Mouse (Mus musculus): ENCODE results near the gene Tstd2. TPM values are rescaled to one million over a fixed set of nuclear protein-coding genes. Genes with fewer than 3 reads are reported as not detected.
A peak's percentile ranks its signal among the peaks of the same experiment; 100 is the strongest.

Gene Tstd2
- polyA plus RNA-seq, 1 experiment from 2014 or later = 55.6 TPM

DNA sequence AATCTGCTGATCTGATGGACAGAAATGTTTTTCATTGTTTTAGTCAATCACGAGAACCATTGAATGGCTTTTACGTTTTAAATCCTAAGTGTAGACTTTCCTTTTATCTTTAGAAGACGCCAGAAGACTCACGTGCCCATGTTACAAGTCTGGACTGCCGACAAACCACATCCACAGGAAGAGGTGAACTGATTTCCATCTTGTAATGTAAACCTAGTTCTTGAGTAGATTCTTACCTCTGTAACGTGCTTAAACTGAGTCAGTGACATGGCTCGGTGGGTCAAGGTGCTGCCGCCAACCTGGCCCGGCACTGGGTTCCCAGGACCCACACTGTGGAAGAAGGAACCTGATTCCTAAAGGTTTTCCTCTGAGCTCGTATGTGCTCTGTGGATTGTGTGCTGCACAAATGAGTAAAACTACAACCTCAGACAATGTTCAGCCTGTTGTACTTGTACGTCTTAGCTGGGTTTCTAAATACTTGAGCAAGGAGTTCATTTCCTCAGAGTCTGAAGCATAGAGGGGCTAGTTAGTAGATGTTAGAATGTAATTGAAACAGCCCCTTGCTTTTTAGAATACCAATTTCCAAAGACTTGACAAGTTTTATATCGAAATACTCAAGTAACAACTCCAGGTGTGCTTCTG is 13.5 kb upstream of the Tstd2 start:
- Histone ChIP-seq H3K4me2 (no peak overlapping the region), H3K4me1 (no peaks in the 10 kb centered on the region), H3K9ac (no peak overlapping the region), H3K27ac (no peak overlapping the region), H3K36me3 (peaks cover 95% of the 10 kb centered on the region), H3K4me3 (replicated peaks) (no peak overlapping the region), H3K9me3 (replicated peaks) (no peaks in the 10 kb centered on the region), H3K27me3 (no peaks in the 10 kb centered on the region)
- 93% methylated on average over 12 of the region's 12 CpGs for WGBS
- ATAC-seq (replicated peaks; ENCODE audit: low FRiP score) = no peak

DNA sequence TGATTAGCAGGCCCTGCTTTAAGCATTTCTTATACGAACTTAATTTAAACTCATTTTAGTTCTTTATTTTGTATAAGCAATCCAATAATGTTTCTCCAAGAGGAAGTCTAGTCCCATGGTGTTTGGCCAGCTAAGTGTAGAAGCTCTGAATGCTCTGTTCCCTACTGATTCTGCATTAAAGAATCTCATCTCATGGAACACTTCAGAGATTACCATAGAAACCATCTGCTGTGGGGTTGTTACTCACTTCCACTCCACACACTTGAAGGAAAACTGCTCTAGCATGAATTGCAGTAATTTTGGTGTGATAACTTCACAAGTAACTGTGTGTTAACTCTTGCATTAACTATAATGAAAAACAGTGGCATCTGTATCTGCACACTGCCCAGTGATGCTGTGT is 8.4 kb upstream of the Tstd2 start:
- Histone ChIP-seq H3K4me2 (no peak overlapping the region), H3K4me1 (no peaks in the 10 kb centered on the region), H3K27me3 (no peaks in the 10 kb centered on the region), H3K9me3 (replicated peaks) (no peaks in the 10 kb centered on the region), H3K4me3 (replicated peaks) (no peak overlapping the region), H3K27ac (no peak overlapping the region), H3K36me3 (peaks cover 66% of the 10 kb centered on the region), H3K9ac (no peak overlapping the region)
- WGBS = 87% methylated on average over 1 of the region's 1 CpGs
- no peak for ATAC-seq (replicated peaks; ENCODE audit: low FRiP score)

DNA sequence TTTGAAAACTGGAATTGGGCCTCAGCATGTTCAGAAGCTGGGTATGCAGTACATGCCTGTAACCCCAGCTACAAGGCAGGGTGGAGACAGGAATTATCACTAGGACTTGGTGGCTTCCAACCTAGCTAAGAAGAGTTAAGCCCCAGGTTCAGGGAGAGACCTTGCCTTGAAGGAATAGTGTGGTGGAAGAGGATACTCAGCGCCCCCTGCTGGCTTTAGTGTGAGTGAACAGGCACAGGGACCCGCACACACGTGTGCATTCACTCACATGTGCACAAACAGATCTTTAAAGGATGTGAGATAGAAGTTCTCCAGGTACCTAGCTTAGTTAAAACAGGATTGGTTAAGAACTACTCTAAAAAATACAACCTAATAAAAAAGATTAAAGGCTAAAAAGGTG is 5.8 kb upstream of the Tstd2 start:
- H3K36me3 ChIP-seq = peaks cover 42% of the 10 kb centered on the region
- ATAC-seq (replicated peaks; ENCODE audit: low FRiP score) = no peak
- no peaks in the 10 kb centered on the region for H3K27me3 ChIP-seq
- WGBS = 77% methylated on average over 3 of the region's 3 CpGs
- H3K4me1 ChIP-seq = peaks cover 9% of the 10 kb centered on the region
- no peak overlapping the region for H3K9ac ChIP-seq
- no peaks in the 10 kb centered on the region for H3K9me3 ChIP-seq (replicated peaks)
- H3K4me3 ChIP-seq (replicated peaks) = no peak overlapping the region
- no peak overlapping the region for H3K4me2 ChIP-seq
- no peak overlapping the region for H3K27ac ChIP-seq

DNA sequence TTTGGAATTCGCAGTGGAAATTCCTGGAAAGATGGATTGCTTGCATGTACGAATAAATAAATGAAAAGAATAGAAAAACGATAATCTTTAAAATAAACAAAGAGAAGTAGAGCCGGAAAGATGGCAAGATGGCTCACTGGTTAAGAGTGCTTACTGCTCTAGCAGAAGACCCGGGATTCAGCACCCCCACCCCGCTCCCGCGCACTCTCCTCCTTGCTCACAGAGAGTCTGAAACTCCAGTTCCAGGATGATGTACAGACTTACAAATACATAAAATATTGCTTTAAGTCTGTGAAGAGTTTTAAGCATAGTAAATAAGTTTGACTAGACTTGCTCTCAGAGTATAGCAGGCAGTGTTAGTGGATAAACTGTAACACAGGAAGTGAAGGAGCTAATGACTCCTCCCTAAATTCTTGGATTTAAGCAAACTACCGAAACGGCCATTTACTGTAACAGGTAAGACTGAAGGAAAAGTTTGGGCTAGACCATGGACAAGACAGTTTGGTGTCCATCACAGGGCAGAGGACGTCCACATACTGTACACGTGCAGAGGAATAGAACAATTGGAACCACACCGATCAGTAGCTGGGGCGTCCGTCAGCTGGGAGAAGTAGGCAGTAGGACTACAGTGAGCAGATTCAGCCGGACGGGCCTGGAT is 736 bp downstream of the Tstd2 start:
- ATAC-seq (replicated peaks; ENCODE audit: low FRiP score) = peak; percentile 61
- H3K4me2 ChIP-seq = peak overlapping the region; percentile 76
- H3K36me3 ChIP-seq = peaks cover 35% of the 10 kb centered on the region
- H3K9me3 ChIP-seq (replicated peaks) = no peaks in the 10 kb centered on the region
- peak overlapping the region; percentile 83 for H3K9ac ChIP-seq
- H3K4me1 ChIP-seq = peaks cover 20% of the 10 kb centered on the region
- no peaks in the 10 kb centered on the region for H3K27me3 ChIP-seq
- 7% methylated on average over 17 of the region's 17 CpGs for WGBS
- H3K27ac ChIP-seq = peak overlapping the region; percentile 98
- H3K4me3 ChIP-seq (replicated peaks) = peak overlapping the region; percentile 73

DNA sequence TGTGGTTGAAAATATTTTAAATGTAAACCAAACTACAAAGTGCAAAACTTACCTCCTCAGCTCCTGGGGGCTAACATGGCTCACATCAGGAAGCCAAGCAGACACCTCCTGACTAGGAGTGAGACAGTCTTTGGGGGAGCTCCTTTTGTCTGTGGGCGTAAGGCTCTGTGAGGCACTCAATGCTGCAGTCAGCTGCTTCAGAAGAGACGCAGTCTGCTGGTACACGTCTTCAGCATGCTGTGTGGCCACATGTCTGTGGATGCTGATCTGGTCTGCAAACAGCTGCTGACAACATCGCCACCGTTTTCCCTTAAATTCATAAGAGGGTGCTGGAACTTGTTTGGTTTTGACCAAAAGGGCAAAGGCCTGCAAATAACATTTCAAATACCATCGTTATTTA is 6.7 kb downstream of the Tstd2 start:
- no peaks in the 10 kb centered on the region for H3K27me3 ChIP-seq
- WGBS = 91% methylated on average over 6 of the region's 6 CpGs
- no peak overlapping the region for H3K4me3 ChIP-seq (replicated peaks)
- H3K4me2 ChIP-seq = no peak overlapping the region
- H3K9me3 ChIP-seq (replicated peaks) = no peaks in the 10 kb centered on the region
- H3K27ac ChIP-seq = no peak overlapping the region
- H3K9ac ChIP-seq = no peak overlapping the region
- peaks cover 22% of the 10 kb centered on the region for H3K4me1 ChIP-seq
- peaks cover 86% of the 10 kb centered on the region for H3K36me3 ChIP-seq
- no peak for ATAC-seq (replicated peaks; ENCODE audit: low FRiP score)

DNA sequence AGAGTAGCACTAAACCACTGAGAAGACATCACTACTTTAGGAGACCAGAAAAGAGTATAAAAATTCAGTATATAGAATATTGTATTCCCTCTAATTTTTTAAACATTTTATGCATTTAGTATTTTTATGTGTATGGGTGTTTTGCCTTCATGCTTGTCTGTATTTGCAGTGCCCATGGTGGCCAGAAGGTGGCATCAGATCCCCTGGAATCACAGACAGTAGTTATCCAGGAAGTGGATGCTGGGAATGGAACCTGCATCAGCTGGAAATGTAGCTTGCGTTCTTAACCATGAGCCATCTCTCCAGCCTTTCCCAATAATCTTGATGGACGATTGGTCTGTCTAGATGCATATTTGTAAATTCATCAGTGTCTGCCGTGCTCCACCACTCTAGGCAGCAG is 8.3 kb downstream of the Tstd2 start:
- ATAC-seq (replicated peaks; ENCODE audit: low FRiP score) = no peak

DNA sequence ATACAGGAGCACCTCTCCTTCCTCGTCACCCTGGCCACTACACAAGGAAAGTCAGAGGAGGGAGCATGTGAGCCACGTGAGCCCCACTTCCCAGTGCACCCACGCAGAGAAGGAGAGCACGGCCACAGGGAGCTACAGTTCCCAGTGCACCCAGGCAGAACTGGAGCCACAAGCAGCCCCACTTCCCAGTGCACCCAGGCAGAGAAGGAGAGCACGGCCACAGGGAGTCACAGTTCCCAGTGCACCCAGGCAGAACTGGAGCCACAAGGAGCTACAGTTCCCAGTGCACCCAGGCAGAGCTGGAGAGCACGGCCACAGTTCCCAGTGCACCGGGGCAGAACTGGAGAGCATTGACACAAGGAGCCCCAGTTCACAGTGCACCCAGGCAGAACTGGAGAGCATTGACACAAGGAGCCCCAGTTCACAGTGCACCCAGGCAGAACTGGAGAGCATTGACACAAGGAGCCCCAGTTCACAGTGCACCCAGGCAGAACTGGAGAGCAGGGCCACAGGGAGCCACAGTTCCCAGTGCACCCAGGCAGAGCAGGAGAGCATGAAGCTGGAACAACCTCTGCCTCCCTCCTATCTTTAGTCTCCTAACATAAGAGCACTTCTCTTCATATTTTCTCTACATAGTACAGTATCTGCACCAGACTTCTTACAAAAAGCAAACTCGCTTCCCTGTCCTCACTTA is 9.0 kb downstream of the Tstd2 start:
- H3K4me1 ChIP-seq = peaks cover 20% of the 10 kb centered on the region
- ATAC-seq (replicated peaks; ENCODE audit: low FRiP score) = peak; percentile 96
- peak overlapping the region; percentile 88 for H3K27ac ChIP-seq
- H3K9ac ChIP-seq = no peak overlapping the region
- H3K4me3 ChIP-seq (replicated peaks) = no peak overlapping the region
- H3K4me2 ChIP-seq = no peak overlapping the region
- 52% methylated on average over 8 of the region's 8 CpGs for WGBS
- H3K27me3 ChIP-seq = no peaks in the 10 kb centered on the region
- H3K36me3 ChIP-seq = peaks cover 90% of the 10 kb centered on the region
- H3K9me3 ChIP-seq (replicated peaks) = no peaks in the 10 kb centered on the region

More for the DNA sequence above, 8.3 kb downstream of the Tstd2 start:
- Histone ChIP-seq H3K4me2 (no peak overlapping the region), H3K4me1 (peaks cover 20% of the 10 kb centered on the region), H3K36me3 (peaks cover 90% of the 10 kb centered on the region), H3K27ac (peak overlapping the region; percentile 88), H3K27me3 (no peaks in the 10 kb centered on the region), H3K4me3 (replicated peaks) (no peak overlapping the region), H3K9ac (no peak overlapping the region), H3K9me3 (replicated peaks) (no peaks in the 10 kb centered on the region)
- 76% methylated on average over 3 of the region's 3 CpGs for WGBS

DNA sequence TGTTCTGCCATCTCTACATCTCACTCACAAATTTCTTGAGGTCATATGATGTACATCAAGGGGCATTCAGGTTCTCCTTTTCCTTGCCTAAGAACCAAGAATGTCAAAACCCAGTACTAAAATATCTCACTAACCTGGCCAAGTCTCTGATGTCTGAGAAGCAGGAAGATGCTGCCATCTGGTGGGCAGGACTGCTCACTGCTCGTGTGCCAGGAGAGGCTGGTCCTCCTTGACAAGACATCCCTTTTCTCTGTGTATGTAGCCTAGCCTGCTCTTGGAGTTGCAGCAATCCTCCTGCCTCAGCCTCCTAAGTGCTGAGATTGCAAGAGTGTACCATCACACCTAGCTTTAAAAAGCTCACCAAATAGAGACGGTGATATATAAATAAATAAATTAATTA is 12.0 kb downstream of the Tstd2 start:
- H3K27me3 ChIP-seq = no peaks in the 10 kb centered on the region
- no peak overlapping the region for H3K4me2 ChIP-seq
- H3K4me1 ChIP-seq = peaks cover 20% of the 10 kb centered on the region
- no peak overlapping the region for H3K9ac ChIP-seq
- ATAC-seq (replicated peaks; ENCODE audit: low FRiP score) = no peak
- WGBS = 37% methylated on average over 2 of the region's 2 CpGs
- H3K27ac ChIP-seq = no peak overlapping the region
- no peak overlapping the region for H3K4me3 ChIP-seq (replicated peaks)
- no peaks in the 10 kb centered on the region for H3K9me3 ChIP-seq (replicated peaks)
- peaks cover 89% of the 10 kb centered on the region for H3K36me3 ChIP-seq

DNA sequence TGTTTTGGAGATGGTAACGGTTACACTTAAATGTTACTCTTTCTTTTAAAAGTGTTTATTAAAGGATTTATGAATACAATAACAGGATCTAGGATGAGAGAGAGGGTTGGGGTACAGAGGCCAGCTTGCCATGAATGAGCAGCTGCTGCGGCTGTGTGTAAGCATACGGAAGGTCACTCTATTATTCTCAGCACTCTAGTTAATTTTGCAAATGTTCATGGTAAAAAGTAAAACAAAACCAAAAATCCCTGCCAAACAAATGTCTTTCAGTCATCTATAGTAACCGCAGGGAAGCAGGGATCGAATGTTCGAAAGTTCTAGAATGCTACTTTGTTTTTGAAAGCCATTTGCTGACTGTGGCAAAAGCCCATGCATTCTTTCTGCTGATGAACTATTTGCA is 15.1 kb downstream of the Tstd2 start:
- no peak overlapping the region for H3K4me2 ChIP-seq
- no peaks in the 10 kb centered on the region for H3K27me3 ChIP-seq
- H3K9me3 ChIP-seq (replicated peaks) = no peaks in the 10 kb centered on the region
- H3K4me3 ChIP-seq (replicated peaks) = no peak overlapping the region
- H3K9ac ChIP-seq = no peak overlapping the region
- peaks cover 9% of the 10 kb centered on the region for H3K4me1 ChIP-seq
- H3K27ac ChIP-seq = no peak overlapping the region
- peaks cover 91% of the 10 kb centered on the region for H3K36me3 ChIP-seq
- no peak for ATAC-seq (replicated peaks; ENCODE audit: low FRiP score)
- 92% methylated on average over 6 of the region's 6 CpGs for WGBS

DNA sequence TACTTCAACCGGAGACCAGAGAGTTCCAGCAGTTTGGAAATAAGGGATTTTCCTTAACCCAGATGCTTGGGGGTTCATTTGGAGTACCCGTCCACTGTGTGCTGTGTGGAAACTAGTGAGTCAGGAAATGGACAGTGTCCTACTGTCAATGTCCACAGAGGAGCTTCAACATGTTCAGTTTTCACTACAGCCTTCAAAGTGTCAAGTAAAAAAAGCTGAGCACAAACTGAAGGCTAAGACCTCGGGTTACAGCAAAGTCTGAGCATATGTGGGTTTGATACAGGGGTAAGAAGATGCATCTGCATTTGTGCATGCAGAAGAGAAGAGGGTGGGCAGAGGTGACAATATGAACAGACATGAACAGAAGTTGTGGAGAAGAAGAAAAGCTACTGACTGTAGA is 17.7 kb downstream of the Tstd2 start:
- Histone ChIP-seq H3K9me3 (replicated peaks) (no peaks in the 10 kb centered on the region), H3K9ac (no peak overlapping the region), H3K4me2 (no peak overlapping the region), H3K4me3 (replicated peaks) (no peak overlapping the region), H3K4me1 (no peaks in the 10 kb centered on the region), H3K36me3 (peaks cover 97% of the 10 kb centered on the region), H3K27ac (no peak overlapping the region), H3K27me3 (no peaks in the 10 kb centered on the region)
- ATAC-seq (replicated peaks; ENCODE audit: low FRiP score) = no peak
- WGBS = 79% methylated on average over 3 of the region's 3 CpGs

DNA sequence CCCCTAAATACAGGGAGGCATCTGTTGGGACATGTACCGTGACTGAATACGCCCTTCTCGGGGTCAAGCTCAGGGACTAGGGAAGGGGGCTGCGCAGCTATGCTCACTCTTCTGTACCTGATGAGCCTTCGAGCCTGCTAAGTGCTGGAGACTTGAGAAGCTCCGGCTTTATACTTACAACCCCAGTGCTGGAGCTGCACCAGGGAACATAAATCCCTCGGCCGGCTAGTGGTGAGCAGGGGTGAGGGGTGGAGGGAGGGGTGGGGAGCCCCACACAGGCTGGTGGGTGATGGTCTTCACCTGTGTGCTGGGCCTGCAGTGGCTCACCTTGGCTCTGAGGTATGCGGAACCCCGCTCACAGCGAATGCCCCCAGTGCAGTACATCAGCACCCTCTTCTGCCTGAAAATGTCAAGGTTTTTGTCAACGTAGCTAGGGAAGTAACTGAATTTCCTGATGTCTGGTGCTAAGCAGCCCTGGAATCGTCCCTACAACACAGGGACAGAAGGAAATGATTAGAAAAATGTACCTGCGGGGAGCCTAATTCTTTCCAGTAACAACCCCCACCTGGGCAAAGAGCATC is 18.9 kb downstream of the Tstd2 start:
- ATAC-seq (replicated peaks; ENCODE audit: low FRiP score) = peak; percentile 33; the same call in 1 of the 2 replicates

DNA sequence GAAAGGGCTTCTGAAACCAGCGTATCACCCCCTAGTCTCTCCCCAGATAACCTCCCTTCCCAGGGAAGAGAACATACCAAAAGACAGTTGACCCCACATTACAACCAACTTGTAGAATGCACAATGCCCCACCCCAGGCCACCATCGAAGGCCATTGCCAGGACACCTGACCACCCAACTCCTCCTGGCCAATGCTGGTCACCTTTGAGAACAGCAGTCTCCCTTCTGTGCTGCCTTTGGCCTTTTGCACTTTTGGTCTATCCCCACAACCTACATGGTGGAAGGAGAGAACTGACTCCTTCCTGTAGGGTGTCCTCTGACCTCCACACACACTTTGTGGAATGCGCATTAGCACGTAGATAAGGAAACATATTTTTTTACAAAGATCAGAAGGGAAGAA is 21.0 kb downstream of the Tstd2 start:
- Histone ChIP-seq H3K4me1 (no peaks in the 10 kb centered on the region), H3K27ac (no peak overlapping the region), H3K4me3 (replicated peaks) (no peak overlapping the region), H3K4me2 (no peak overlapping the region), H3K9me3 (replicated peaks) (no peaks in the 10 kb centered on the region), H3K9ac (no peak overlapping the region), H3K36me3 (peaks cover 99% of the 10 kb centered on the region), H3K27me3 (no peaks in the 10 kb centered on the region)
- no peak for ATAC-seq (replicated peaks; ENCODE audit: low FRiP score)
- WGBS = 91% methylated on average over 4 of the region's 4 CpGs

More for the DNA sequence above, 18.9 kb downstream of the Tstd2 start:
- 75% methylated on average over 14 of the region's 14 CpGs for WGBS
- Histone ChIP-seq H3K9ac (no peak overlapping the region), H3K4me3 (replicated peaks) (no peak overlapping the region), H3K9me3 (replicated peaks) (no peaks in the 10 kb centered on the region), H3K27me3 (no peaks in the 10 kb centered on the region), H3K36me3 (peaks cover 97% of the 10 kb centered on the region), H3K4me2 (no peak overlapping the region), H3K4me1 (no peaks in the 10 kb centered on the region), H3K27ac (no peak overlapping the region)

All from kidney, embryonic 15.5 days (tissue).